Mouse (Mus musculus): Measurements from ENCODE around the gene Fam83d. TPM values are rescaled to one million over a fixed set of nuclear protein-coding genes. Genes with fewer than 3 reads are reported as not detected.

Fam83d gene
- polyA plus RNA-seq, 1 experiment = 23.7 TPM

GRCm38 (mm10) chr2:158816239-158816638 is 48.3 kb downstream of the Fam83d start:
- DNase-seq (ENCODE audit: low spot score) = no peak

GRCm38 (mm10) chr2:158817708-158818107 is 49.8 kb downstream of the Fam83d start:
- DNase-seq (ENCODE audit: low spot score) = no peak

GRCm38 (mm10) chr2:158828124-158828523 is 60.2 kb downstream of the Fam83d start:
- no peak for DNase-seq (ENCODE audit: low spot score)

GRCm38 (mm10) chr2:158829746-158830145 is 61.9 kb downstream of the Fam83d start:
- no peak for DNase-seq (ENCODE audit: low spot score)

- no peak for DNase-seq (ENCODE audit: low spot score)
Measured at GRCm38 (mm10) chr2:158833221-158833620, 65.3 kb downstream of the Fam83d start.

- no peak for DNase-seq (ENCODE audit: low spot score)
Measured at GRCm38 (mm10) chr2:158833645-158834044, 65.8 kb downstream of the Fam83d start.

Other genes with a start within 250 kb of the Fam83d start
- not detected in 2 replicates for gene Slc32a1, start 157.3 kb upstream of the Fam83d start, polyA plus RNA-seq (2012; rRNA removed)
- 6.6 and 7.4 TPM in 2 replicates for gene Actr5, start 143.2 kb upstream of the Fam83d start, polyA plus RNA-seq (2012; rRNA removed)
- 0.95 and 2.0 TPM in 2 replicates for gene Ppp1r16b, start 102.7 kb upstream of the Fam83d start, polyA plus RNA-seq (2012; rRNA removed)
- 18.0 and 18.4 TPM in 2 replicates for gene Dhx35, start 26.7 kb downstream of the Fam83d start, polyA plus RNA-seq (2012; rRNA removed)

Data from urinary bladder, adult 2 months (tissue).